Mouse (Mus musculus): ENCODE results near the gene Pds5b. TPM values are rescaled to one million over a fixed set of nuclear protein-coding genes. Genes with fewer than 3 reads are reported as not detected.
"Not testable (repeated sequence)": the region's sequence is repeated elsewhere in the genome, so short reads cannot be mapped to it uniquely, and the experiment has no call there.

The Pds5b gene
- 17.0 to 45.7 TPM (median 21.6 TPM) in 3 replicates for total RNA-seq (2017)

- ATAC-seq (replicated peaks; ENCODE audit: insufficient number of reproducible peaks, low FRiP score, low TSS enrichment, poor library complexity, severe bottlenecking) = peak; percentile 92
These were observed at the start of gene Pds5b for GRCm38 (mm10) chr5:150673153-150673835. TSS of gene Pds5b (plus strand) at chr5:150673739.

- no peak for ATAC-seq (replicated peaks; ENCODE audit: insufficient number of reproducible peaks, low FRiP score, low TSS enrichment, poor library complexity, severe bottlenecking)
These were observed 48.0 kb upstream of the Pds5b start for GRCm38 (mm10) chr5:150625528-150625927.

- ATAC-seq (replicated peaks; ENCODE audit: insufficient number of reproducible peaks, low FRiP score, low TSS enrichment, poor library complexity, severe bottlenecking) = no peak
These were observed 44.3 kb upstream of the Pds5b start for GRCm38 (mm10) chr5:150629272-150629671.

- ATAC-seq (replicated peaks; ENCODE audit: insufficient number of reproducible peaks, low FRiP score, low TSS enrichment, poor library complexity, severe bottlenecking) = no peak
These were observed 43.8 kb upstream of the Pds5b start for GRCm38 (mm10) chr5:150629692-150630091.

GRCm38 (mm10) chr5:150641440-150641839 lies 32.1 kb upstream of the Pds5b start:
- no peak for ATAC-seq (replicated peaks; ENCODE audit: insufficient number of reproducible peaks, low FRiP score, low TSS enrichment, poor library complexity, severe bottlenecking)

GRCm38 (mm10) chr5:150643390-150643789 lies 30.1 kb upstream of the Pds5b start:
- not testable (repeated sequence) for ATAC-seq (replicated peaks; ENCODE audit: insufficient number of reproducible peaks, low FRiP score, low TSS enrichment, poor library complexity, severe bottlenecking)

GRCm38 (mm10) chr5:150644926-150645325 lies 28.6 kb upstream of the Pds5b start:
- no peak for ATAC-seq (replicated peaks; ENCODE audit: insufficient number of reproducible peaks, low FRiP score, low TSS enrichment, poor library complexity, severe bottlenecking)

- no peak for ATAC-seq (replicated peaks; ENCODE audit: insufficient number of reproducible peaks, low FRiP score, low TSS enrichment, poor library complexity, severe bottlenecking)
These were observed 21.0 kb upstream of the Pds5b start for GRCm38 (mm10) chr5:150652578-150652977.

GRCm38 (mm10) chr5:150654548-150654947 lies 19.0 kb upstream of the Pds5b start:
- no peak for ATAC-seq (replicated peaks; ENCODE audit: insufficient number of reproducible peaks, low FRiP score, low TSS enrichment, poor library complexity, severe bottlenecking)

GRCm38 (mm10) chr5:150659425-150659824 lies 14.1 kb upstream of the Pds5b start:
- not testable (repeated sequence) for ATAC-seq (replicated peaks; ENCODE audit: insufficient number of reproducible peaks, low FRiP score, low TSS enrichment, poor library complexity, severe bottlenecking)

GRCm38 (mm10) chr5:150660296-150660695 lies 13.2 kb upstream of the Pds5b start:
- ATAC-seq (replicated peaks; ENCODE audit: insufficient number of reproducible peaks, low FRiP score, low TSS enrichment, poor library complexity, severe bottlenecking) = not testable (repeated sequence)

GRCm38 (mm10) chr5:150663926-150664325 lies 9.6 kb upstream of the Pds5b start:
- not testable (repeated sequence) for ATAC-seq (replicated peaks; ENCODE audit: insufficient number of reproducible peaks, low FRiP score, low TSS enrichment, poor library complexity, severe bottlenecking)

GRCm38 (mm10) chr5:150664794-150665131 lies 8.8 kb upstream of the Pds5b start:
- peak; percentile 3; the same call in 1 of the 2 replicates for ATAC-seq (replicated peaks; ENCODE audit: insufficient number of reproducible peaks, low FRiP score, low TSS enrichment, poor library complexity, severe bottlenecking)

GRCm38 (mm10) chr5:150665132-150665954 lies 8.2 kb upstream of the Pds5b start:
- ATAC-seq (replicated peaks; ENCODE audit: insufficient number of reproducible peaks, low FRiP score, low TSS enrichment, poor library complexity, severe bottlenecking) = peak; percentile 99

GRCm38 (mm10) chr5:150666133-150666739 lies 7.3 kb upstream of the Pds5b start, which contains the start of gene N4bp2l2:
TSS of gene N4bp2l2 (minus strand) at chr5:150666183.
- not testable (repeated sequence) for ATAC-seq (replicated peaks; ENCODE audit: insufficient number of reproducible peaks, low FRiP score, low TSS enrichment, poor library complexity, severe bottlenecking)

GRCm38 (mm10) chr5:150668731-150669130 lies 4.8 kb upstream of the Pds5b start:
- ATAC-seq (replicated peaks; ENCODE audit: insufficient number of reproducible peaks, low FRiP score, low TSS enrichment, poor library complexity, severe bottlenecking) = no peak

- ATAC-seq (replicated peaks; ENCODE audit: insufficient number of reproducible peaks, low FRiP score, low TSS enrichment, poor library complexity, severe bottlenecking) = no peak
These were observed 1.2 kb upstream of the Pds5b start for GRCm38 (mm10) chr5:150672343-150672742.

- ATAC-seq (replicated peaks; ENCODE audit: insufficient number of reproducible peaks, low FRiP score, low TSS enrichment, poor library complexity, severe bottlenecking) = no peak; the same call in 1 of the 2 replicates
These were observed 512 bp downstream of the Pds5b start for GRCm38 (mm10) chr5:150673880-150674621.

- no peak for ATAC-seq (replicated peaks; ENCODE audit: insufficient number of reproducible peaks, low FRiP score, low TSS enrichment, poor library complexity, severe bottlenecking)
These were observed 1.3 kb downstream of the Pds5b start for GRCm38 (mm10) chr5:150674866-150675265.

Data from monocyte, adult 5-6 weeks (primary cell).